Mouse (Mus musculus) limb, embryonic 13.5 days (tissue): ENCODE data around the gene Spocd1. TPM values are rescaled to one million over a fixed set of nuclear protein-coding genes. Genes with fewer than 3 reads are reported as not detected.

Experiments used
- ATAC-seq: fragments of 200-750 bp; cut with Nextera tagmentation; 2 replicates; pipeline ENCODE4 v1.8.0; 2017; ENCODE audit warnings: low read depth, moderate number of reproducible peaks, moderate TSS enrichment; ENCODE audit not compliant: low FRiP score
- H3K27ac ChIP-seq: fragments of 300-500 bp; sonication (generic); 2 replicates; pipeline ENCODE4 v1.5.1; 2015; ENCODE audit warnings: inconsistent platforms, mild to moderate bottlenecking, moderate library complexity
- H3K27me3 ChIP-seq: fragments of 300-500 bp; sonication (generic); 2 replicates; pipeline ENCODE4 v1.6.1; 2015; ENCODE audit warnings: mild to moderate bottlenecking, inconsistent platforms
- H3K36me3 ChIP-seq: fragments of 300-500 bp; sonication (generic); 2 replicates; pipeline ENCODE4 v1.6.1; 2015; ENCODE audit warnings: inconsistent platforms, mild to moderate bottlenecking, moderate library complexity
- H3K4me1 ChIP-seq: fragments of 300-500 bp; sonication (generic); 2 replicates; pipeline ENCODE4 v1.6.1; 2015; ENCODE audit warnings: inconsistent platforms
- H3K4me2 ChIP-seq: fragments of 300-500 bp; sonication (generic); replicated peaks from 2 replicates; pipeline ENCODE4 v1.6.1; 2015; ENCODE audit warnings: inconsistent platforms, mild to moderate bottlenecking, moderate library complexity
- H3K4me3 ChIP-seq: fragments of 300-500 bp; sonication (generic); 2 replicates; pipeline ENCODE4 v1.5.1; 2015; ENCODE audit warnings: moderate library complexity, mild to moderate bottlenecking, inconsistent platforms
- H3K9ac ChIP-seq: fragments of 300-500 bp; sonication (generic); 2 replicates; pipeline ENCODE4 v1.6.1; 2015; ENCODE audit warnings: mild to moderate bottlenecking, inconsistent platforms
- H3K9me3 ChIP-seq: fragments of 300-500 bp; sonication (generic); 2 replicates; pipeline ENCODE4 v1.6.1; 2016; ENCODE audit warnings: inconsistent platforms
- WGBS: fragments of 180-500 bp; shearing (Covaris S2); methylation state at CpG from one replicate; pipeline ENCODE4 v1.1.7; 2015; 5-methylcytosine and 5-hydroxymethylcytosine counted together
- polyA plus RNA-seq: library from polyadenylated mRNA; unstranded; fragments of >200 nt; fragmentation: Nextera tagmentation; extraction: Ambion mirVana; gene quantifications from 2 replicates; pipeline ENCODE4 v1.2.1, GENCODE M21; 2015

The Spocd1 gene
- polyA plus RNA-seq, 1 experiment from 2014 or later, result 0.06 TPM

DNA sequence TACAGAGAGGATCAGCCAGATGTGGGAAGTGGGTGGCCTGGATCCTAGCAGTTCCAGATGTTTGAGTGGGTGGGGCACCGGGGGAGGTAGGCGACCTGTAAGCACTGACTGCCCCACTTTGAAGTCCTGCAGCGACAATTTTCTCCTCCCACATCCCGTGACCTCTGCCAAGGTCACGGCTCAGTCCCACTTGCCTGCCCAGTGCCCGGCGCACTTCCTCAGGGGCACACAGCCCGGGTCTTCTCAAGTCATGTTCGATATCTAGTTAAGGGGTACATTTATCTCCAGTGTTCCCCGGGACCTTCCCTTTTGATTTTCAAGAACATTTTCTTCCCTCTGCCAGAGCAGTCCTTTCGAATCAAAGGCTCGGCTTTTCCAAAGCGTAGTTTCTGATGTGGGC, 23.0 kb upstream of the Spocd1 start:
- Histone ChIP-seq H3K4me1 (peaks cover 17% of the 10 kb centered on the region), H3K4me3 (no peak overlapping the region), H3K27ac (no peak overlapping the region), H3K27me3 (no peaks in the 10 kb centered on the region), H3K4me2 (no peak overlapping the region), H3K9ac (no peak overlapping the region), H3K9me3 (no peaks in the 10 kb centered on the region), H3K36me3 (no peaks in the 10 kb centered on the region)
- ATAC-seq, result no peak
- WGBS, result 39% methylated on average over 13 of the region's 13 CpGs

DNA sequence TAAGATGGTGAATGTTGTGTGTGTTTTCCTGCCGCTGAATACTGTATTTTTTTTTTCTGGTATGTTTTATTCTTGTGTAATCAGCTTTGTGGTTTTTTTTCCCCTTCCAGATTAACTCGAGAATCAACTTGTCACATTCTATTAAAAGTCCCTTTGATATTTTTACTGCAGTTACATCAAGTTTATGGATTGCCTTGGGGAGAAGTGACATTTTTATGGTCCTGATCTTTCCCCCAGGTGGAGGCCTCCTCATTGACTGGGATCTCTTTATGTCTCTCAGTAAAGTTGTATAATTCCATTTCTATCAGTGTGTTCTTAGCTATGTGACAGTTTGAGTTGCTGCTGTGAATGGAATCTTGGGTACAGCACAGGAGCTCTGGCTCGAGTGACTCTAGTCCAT, 20.2 kb upstream of the Spocd1 start:
- Histone ChIP-seq H3K9ac (no peak overlapping the region), H3K4me1 (peaks cover 21% of the 10 kb centered on the region), H3K36me3 (no peaks in the 10 kb centered on the region), H3K4me3 (no peak overlapping the region), H3K4me2 (no peak overlapping the region), H3K27me3 (no peaks in the 10 kb centered on the region), H3K27ac (no peak overlapping the region), H3K9me3 (no peaks in the 10 kb centered on the region)
- 7% methylated on average over 3 of the region's 3 CpGs for WGBS
- no peak for ATAC-seq

DNA sequence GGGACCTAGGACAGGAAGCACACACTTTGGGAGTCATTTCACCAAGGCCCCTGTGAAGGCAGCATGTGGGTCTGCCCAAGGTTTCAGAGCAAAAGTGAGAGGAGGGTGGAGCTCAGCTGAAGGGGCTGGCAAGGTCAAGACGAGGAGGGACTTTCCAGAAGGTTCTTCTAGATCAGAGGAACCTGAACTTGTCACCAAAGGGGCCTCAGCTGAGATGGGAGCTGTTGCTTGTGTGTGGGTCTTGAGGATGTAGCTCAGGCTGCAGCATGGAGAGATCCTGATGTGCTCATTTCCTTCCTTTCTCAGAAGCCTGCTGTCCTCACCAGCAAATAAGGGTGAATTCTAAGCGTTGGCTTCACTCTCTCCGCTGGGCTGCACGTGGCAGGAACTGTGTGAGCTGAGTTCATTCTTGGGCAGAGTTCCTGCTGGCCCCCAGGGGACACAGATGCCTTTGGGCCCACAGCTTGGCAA, 19.8 kb upstream of the Spocd1 start:
- Histone ChIP-seq H3K9ac (no peak overlapping the region), H3K4me1 (peaks cover 25% of the 10 kb centered on the region), H3K27me3 (no peaks in the 10 kb centered on the region), H3K9me3 (no peaks in the 10 kb centered on the region), H3K4me3 (no peak overlapping the region), H3K27ac (no peak overlapping the region), H3K4me2 (no peak overlapping the region), H3K36me3 (no peaks in the 10 kb centered on the region)
- WGBS, result 42% methylated on average over 4 of the region's 4 CpGs
- ATAC-seq, result no peak

DNA sequence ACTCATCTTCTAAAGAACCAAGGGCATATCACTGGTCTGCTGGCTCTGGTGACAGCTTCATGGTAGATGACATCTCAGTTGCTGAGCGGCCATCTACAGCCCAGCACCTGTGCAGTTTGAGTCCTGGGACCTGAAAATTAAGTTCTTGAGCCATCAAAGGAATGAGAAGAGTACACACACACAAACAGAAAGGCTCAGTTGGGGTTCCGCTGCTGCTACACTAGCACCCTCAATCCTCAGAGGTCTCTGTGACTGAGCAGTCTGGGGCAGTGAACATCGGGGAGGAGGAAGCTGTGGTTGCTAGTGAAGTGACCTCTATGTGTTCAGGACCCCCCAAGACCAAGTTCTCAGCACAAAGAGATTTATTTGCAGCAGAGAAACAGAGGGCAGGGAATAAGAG, 16.1 kb upstream of the Spocd1 start:
- Histone ChIP-seq H3K9me3 (no peaks in the 10 kb centered on the region), H3K4me2 (no peak overlapping the region), H3K27ac (no peak overlapping the region), H3K4me1 (peaks cover 15% of the 10 kb centered on the region), H3K27me3 (no peaks in the 10 kb centered on the region), H3K4me3 (no peak overlapping the region), H3K36me3 (no peaks in the 10 kb centered on the region), H3K9ac (no peak overlapping the region)
- WGBS, result 77% methylated on average over 3 of the region's 3 CpGs
- no peak for ATAC-seq

DNA sequence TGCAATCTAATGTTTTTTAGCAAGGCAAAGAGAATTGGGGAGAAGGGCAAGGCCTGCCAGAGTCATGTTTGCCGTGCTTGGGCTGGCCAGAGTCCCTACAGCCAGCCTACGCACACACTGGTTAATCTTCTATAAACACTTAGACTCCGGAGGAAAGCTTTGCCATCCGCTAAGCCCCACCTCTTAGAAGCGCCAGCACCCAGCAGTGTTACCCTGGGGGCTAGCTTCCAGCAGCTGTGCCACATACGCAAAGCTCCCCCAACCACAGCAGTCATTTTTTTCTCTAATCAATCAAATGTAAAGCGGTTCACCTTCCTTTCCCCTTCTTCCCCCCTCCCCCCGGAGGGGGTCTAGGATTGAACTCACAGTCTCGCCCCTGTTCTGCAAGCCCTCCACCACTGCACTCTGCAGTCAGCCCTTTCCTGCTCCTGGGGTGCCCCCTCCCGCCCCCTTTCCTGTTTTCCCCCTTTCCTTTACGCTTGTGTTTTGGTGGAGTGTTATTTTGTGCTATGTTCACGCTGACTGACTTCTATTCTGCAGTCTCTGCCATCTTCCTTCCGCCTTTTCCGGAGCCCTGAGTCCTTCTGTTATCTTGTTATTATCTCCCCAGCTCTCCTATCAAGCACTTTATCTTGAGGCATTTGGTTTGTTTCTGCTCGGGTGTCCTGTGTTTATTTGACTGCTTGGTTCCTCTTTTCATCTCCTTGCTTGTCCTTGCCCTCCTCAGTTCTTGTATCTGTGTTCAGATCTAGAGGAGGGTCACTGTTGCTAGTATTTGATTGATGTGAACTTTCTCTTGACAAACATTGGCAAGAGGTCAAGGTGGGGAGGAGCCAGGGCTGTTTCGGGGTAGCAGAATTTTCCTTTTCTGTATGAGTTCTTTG, 15.0 kb upstream of the Spocd1 start:
- Histone ChIP-seq H3K9me3 (no peaks in the 10 kb centered on the region), H3K27me3 (no peaks in the 10 kb centered on the region), H3K27ac (no peak overlapping the region), H3K4me2 (peak overlapping the region; percentile 43), H3K9ac (0 out of 2 replicates have a peak overlapping the region, but pooled peaks have one; percentile 31), H3K4me3 (no peak overlapping the region), H3K4me1 (peaks cover 12% of the 10 kb centered on the region), H3K36me3 (no peaks in the 10 kb centered on the region)
- 11% methylated on average over 16 of the region's 16 CpGs for WGBS
- ATAC-seq, result no peak

DNA sequence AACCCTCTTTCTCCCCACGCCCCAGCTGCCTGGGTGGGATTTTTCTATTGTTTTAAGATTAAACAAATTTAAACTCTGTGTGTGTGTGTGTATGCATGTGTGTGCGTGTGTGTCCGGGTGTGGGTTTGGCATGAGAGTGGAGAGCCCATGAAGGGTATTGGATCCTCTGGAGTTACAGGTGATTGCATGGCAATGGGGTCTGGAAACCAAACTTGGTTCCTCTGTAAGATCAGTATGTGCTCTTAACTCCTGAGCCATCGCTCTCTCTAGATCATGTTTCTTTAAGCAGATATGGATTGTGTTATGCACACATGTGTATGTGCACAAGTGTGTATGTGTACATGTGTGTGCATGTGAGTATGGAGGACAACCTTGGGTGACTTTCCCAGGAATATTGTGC, 14.4 kb upstream of the Spocd1 start:
- Histone ChIP-seq H3K4me2 (no peak overlapping the region), H3K9me3 (no peaks in the 10 kb centered on the region), H3K27me3 (no peaks in the 10 kb centered on the region), H3K36me3 (no peaks in the 10 kb centered on the region), H3K27ac (no peak overlapping the region), H3K9ac (no peak overlapping the region), H3K4me3 (no peak overlapping the region), H3K4me1 (peaks cover 9% of the 10 kb centered on the region)
- 85% methylated on average over 4 of the region's 4 CpGs for WGBS
- no peak for ATAC-seq

GRCm38 (mm10) chr4:129915349-129915988, 13.6 kb upstream of the Spocd1 start:
- peaks cover 9% of the 10 kb centered on the region for H3K4me1 ChIP-seq
- WGBS, result 89% methylated on average over 7 of the region's 7 CpGs
- no peak overlapping the region for H3K9ac ChIP-seq
- no peak overlapping the region for H3K4me2 ChIP-seq
- no peaks in the 10 kb centered on the region for H3K36me3 ChIP-seq
- H3K27me3 ChIP-seq, result no peaks in the 10 kb centered on the region
- H3K9me3 ChIP-seq, result no peaks in the 10 kb centered on the region
- H3K27ac ChIP-seq, result no peak overlapping the region
- ATAC-seq, result no peak
- H3K4me3 ChIP-seq, result no peak overlapping the region

GRCm38 (mm10) chr4:129916159-129916558, 12.9 kb upstream of the Spocd1 start:
- Histone ChIP-seq H3K4me2 (no peak overlapping the region), H3K4me1 (peaks cover 9% of the 10 kb centered on the region), H3K4me3 (no peak overlapping the region), H3K9ac (no peak overlapping the region), H3K27ac (no peak overlapping the region), H3K9me3 (no peaks in the 10 kb centered on the region), H3K27me3 (no peaks in the 10 kb centered on the region), H3K36me3 (no peaks in the 10 kb centered on the region)
- WGBS, result 51% methylated on average over 2 of the region's 2 CpGs
- ATAC-seq, result no peak

GRCm38 (mm10) chr4:129917016-129917603, 11.9 kb upstream of the Spocd1 start:
- Histone ChIP-seq H3K27ac (no peak overlapping the region), H3K4me2 (no peak overlapping the region), H3K4me3 (no peak overlapping the region), H3K27me3 (no peaks in the 10 kb centered on the region), H3K9ac (no peak overlapping the region), H3K36me3 (no peaks in the 10 kb centered on the region), H3K9me3 (no peaks in the 10 kb centered on the region), H3K4me1 (peaks cover 9% of the 10 kb centered on the region)
- no peak for ATAC-seq
- 60% methylated on average over 8 of the region's 8 CpGs for WGBS

DNA sequence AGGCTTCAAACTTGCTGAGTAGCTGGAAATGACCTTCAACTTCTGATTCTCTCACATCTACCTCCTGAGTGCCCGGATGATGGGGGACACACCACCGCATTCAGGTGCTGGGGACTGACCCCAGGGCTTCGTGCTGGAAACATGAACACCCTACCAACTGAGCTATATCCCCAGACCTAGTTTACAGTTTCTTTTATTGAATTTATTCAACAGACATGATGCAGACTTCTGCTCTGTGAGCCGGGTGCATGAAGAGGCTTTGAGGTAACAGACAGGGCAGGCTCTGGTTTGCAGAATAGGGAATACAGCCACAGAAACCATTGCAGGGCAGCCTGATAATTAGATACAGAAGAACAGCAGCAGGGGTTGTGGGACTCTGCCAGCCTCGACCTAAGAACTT, 10.6 kb upstream of the Spocd1 start:
- H3K4me1 ChIP-seq, result peaks cover 8% of the 10 kb centered on the region
- no peak overlapping the region for H3K4me2 ChIP-seq
- no peak overlapping the region for H3K9ac ChIP-seq
- no peaks in the 10 kb centered on the region for H3K27me3 ChIP-seq
- no peak overlapping the region for H3K27ac ChIP-seq
- no peak for ATAC-seq
- H3K36me3 ChIP-seq, result no peaks in the 10 kb centered on the region
- H3K9me3 ChIP-seq, result no peaks in the 10 kb centered on the region
- no peak overlapping the region for H3K4me3 ChIP-seq
- WGBS, result 62% methylated on average over 5 of the region's 5 CpGs

GRCm38 (mm10) chr4:129918901-129919300, 10.1 kb upstream of the Spocd1 start:
- 80% methylated on average over 3 of the region's 3 CpGs for WGBS
- no peak for ATAC-seq
- H3K27ac ChIP-seq, result no peak overlapping the region
- no peaks in the 10 kb centered on the region for H3K36me3 ChIP-seq
- H3K9ac ChIP-seq, result no peak overlapping the region
- no peaks in the 10 kb centered on the region for H3K27me3 ChIP-seq
- no peaks in the 10 kb centered on the region for H3K9me3 ChIP-seq
- H3K4me1 ChIP-seq, result peaks cover 4% of the 10 kb centered on the region
- no peak overlapping the region for H3K4me2 ChIP-seq
- H3K4me3 ChIP-seq, result no peak overlapping the region

GRCm38 (mm10) chr4:129920542-129921313, 8.3 kb upstream of the Spocd1 start:
- Histone ChIP-seq H3K4me3 (no peak overlapping the region), H3K4me2 (no peak overlapping the region), H3K9ac (no peak overlapping the region), H3K4me1 (no peaks in the 10 kb centered on the region; the same call in 1 of the 2 replicates), H3K27me3 (no peaks in the 10 kb centered on the region), H3K27ac (no peak overlapping the region), H3K36me3 (no peaks in the 10 kb centered on the region), H3K9me3 (no peaks in the 10 kb centered on the region)
- WGBS, result 87% methylated on average over 15 of the region's 15 CpGs
- no peak for ATAC-seq
